Mouse (Mus musculus): Measurements from ENCODE around the gene Pnpla5. TPM values are rescaled to one million over a fixed set of nuclear protein-coding genes. Genes with fewer than 3 reads are reported as not detected.
"Not testable (repeated sequence)": the region's sequence is repeated elsewhere in the genome, so short reads cannot be mapped to it uniquely, and the experiment has no call there.

The Pnpla5 gene
- polyA plus RNA-seq, 1 experiment from 2014 or later: not detected

- H3K4me2 ChIP-seq (ENCODE audit: low read length): no peak overlapping the region
- no peak for DNase-seq (ENCODE audit: low spot score)
- 82% methylated on average over 6 of the region's 6 CpGs for WGBS
These were observed 38.9 kb upstream of the Pnpla5 start for GRCm38 (mm10) chr15:84161871-84162270.

GRCm38 (mm10) chr15:84157530-84157929, 34.6 kb upstream of the Pnpla5 start:
- not testable (repeated sequence) for DNase-seq (ENCODE audit: low spot score); H3K27ac ChIP-seq; ATAC-seq (replicated peaks; ENCODE audit: low FRiP score, low read depth); H3K4me2 ChIP-seq (ENCODE audit: low read length); H3K9me3 ChIP-seq (replicated peaks; ENCODE audit: low read length); H3K4me3 ChIP-seq (replicated peaks; ENCODE audit: low read depth, low read length); H3K27me3 ChIP-seq (ENCODE audit: insufficient read depth, low read length); H3K36me3 ChIP-seq (ENCODE audit: insufficient read depth, low read length); H3K4me1 ChIP-seq (replicated peaks; ENCODE audit: insufficient read depth, low read length); H3K9ac ChIP-seq (ENCODE audit: low read depth, low read length)
- 75% methylated on average over 6 of the region's 6 CpGs for WGBS

More at GRCm38 (mm10) chr15:84161871-84162270, 38.9 kb upstream of the Pnpla5 start:
- ATAC-seq (replicated peaks; ENCODE audit: low FRiP score, low read depth): no peak
- TF ChIP-seq CTCF (IDR thresholded peaks at IDR 0.05; ENCODE audit: low read depth): no peak
- H3K9me3 ChIP-seq (replicated peaks; ENCODE audit: low read length): no peaks in the 10 kb centered on the region
- H3K27ac ChIP-seq: no peak overlapping the region
- H3K9ac ChIP-seq (ENCODE audit: low read depth, low read length): no peak overlapping the region
- H3K36me3 ChIP-seq (ENCODE audit: insufficient read depth, low read length): no peaks in the 10 kb centered on the region
- H3K4me1 ChIP-seq (replicated peaks; ENCODE audit: insufficient read depth, low read length): no peaks in the 10 kb centered on the region
- H3K4me3 ChIP-seq (replicated peaks; ENCODE audit: low read depth, low read length): no peak overlapping the region
- no peaks in the 10 kb centered on the region for H3K27me3 ChIP-seq (ENCODE audit: insufficient read depth, low read length)

DNA sequence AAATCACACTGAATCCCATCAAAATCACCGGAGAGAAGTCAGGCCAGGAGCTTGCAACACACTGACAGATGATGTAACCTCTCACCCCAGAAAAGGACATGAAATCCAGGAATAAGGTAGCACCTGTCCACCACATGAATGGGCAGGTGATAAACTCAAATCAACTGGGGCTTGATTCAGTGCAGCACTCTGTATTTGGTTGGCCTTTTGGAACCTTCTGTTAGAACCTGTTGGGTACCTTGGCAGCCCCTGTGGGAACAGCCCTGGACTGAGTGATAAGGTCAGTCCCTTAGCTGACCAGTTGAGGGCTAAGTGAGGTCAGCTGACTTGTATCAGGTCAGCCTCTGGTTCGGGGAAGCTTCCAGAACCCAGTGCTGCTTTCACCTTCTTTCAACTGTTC, 33.2 kb upstream of the Pnpla5 start:
- WGBS: 84% methylated on average over 2 of the region's 2 CpGs
- H3K4me3 ChIP-seq (replicated peaks; ENCODE audit: low read depth, low read length): no peak overlapping the region

DNA sequence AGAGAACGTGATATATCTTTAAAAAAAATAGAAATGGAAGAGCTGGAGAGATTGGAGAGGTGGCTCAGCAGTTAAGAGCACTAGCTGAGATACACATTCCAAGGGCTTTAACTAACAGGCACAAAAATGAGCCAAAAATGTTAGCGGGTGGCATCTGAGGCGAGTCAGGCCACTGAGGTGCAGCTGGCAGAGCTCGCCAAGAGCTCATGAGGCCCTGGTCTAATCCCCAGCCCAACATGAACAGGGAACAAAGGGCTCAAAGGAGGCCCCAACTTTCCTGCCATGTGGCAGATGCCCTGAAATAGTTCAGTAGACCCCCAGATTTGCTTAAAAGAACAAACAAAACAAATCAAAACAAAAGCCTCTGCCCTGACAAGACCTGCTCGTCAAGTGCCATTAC, 18.0 kb upstream of the Pnpla5 start:
- no peak for DNase-seq (ENCODE audit: low spot score)
- Histone ChIP-seq H3K4me3 (replicated peaks; ENCODE audit: low read depth, low read length) (no peak overlapping the region), H3K27me3 (ENCODE audit: insufficient read depth, low read length) (no peaks in the 10 kb centered on the region), H3K27ac (no peak overlapping the region), H3K36me3 (ENCODE audit: insufficient read depth, low read length) (no peaks in the 10 kb centered on the region), H3K9ac (ENCODE audit: low read depth, low read length) (no peak overlapping the region), H3K9me3 (replicated peaks; ENCODE audit: low read length) (no peaks in the 10 kb centered on the region), H3K4me2 (ENCODE audit: low read length) (no peak overlapping the region), H3K4me1 (replicated peaks; ENCODE audit: insufficient read depth, low read length) (no peaks in the 10 kb centered on the region)
- no peak for ATAC-seq (replicated peaks; ENCODE audit: low FRiP score, low read depth)
- WGBS: 70% methylated on average over 5 of the region's 5 CpGs
- no peak for TF ChIP-seq CTCF (IDR thresholded peaks at IDR 0.05; ENCODE audit: low read depth)

More for the DNA sequence above, 33.2 kb upstream of the Pnpla5 start:
- H3K36me3 ChIP-seq (ENCODE audit: insufficient read depth, low read length): no peaks in the 10 kb centered on the region
- H3K9me3 ChIP-seq (replicated peaks; ENCODE audit: low read length): no peaks in the 10 kb centered on the region
- H3K9ac ChIP-seq (ENCODE audit: low read depth, low read length): no peak overlapping the region
- DNase-seq (ENCODE audit: low spot score): no peak
- no peak for TF ChIP-seq CTCF (IDR thresholded peaks at IDR 0.05; ENCODE audit: low read depth)
- H3K4me2 ChIP-seq (ENCODE audit: low read length): no peak overlapping the region
- H3K4me1 ChIP-seq (replicated peaks; ENCODE audit: insufficient read depth, low read length): no peaks in the 10 kb centered on the region
- no peak overlapping the region for H3K27ac ChIP-seq
- no peaks in the 10 kb centered on the region for H3K27me3 ChIP-seq (ENCODE audit: insufficient read depth, low read length)
- no peak for ATAC-seq (replicated peaks; ENCODE audit: low FRiP score, low read depth)

DNA sequence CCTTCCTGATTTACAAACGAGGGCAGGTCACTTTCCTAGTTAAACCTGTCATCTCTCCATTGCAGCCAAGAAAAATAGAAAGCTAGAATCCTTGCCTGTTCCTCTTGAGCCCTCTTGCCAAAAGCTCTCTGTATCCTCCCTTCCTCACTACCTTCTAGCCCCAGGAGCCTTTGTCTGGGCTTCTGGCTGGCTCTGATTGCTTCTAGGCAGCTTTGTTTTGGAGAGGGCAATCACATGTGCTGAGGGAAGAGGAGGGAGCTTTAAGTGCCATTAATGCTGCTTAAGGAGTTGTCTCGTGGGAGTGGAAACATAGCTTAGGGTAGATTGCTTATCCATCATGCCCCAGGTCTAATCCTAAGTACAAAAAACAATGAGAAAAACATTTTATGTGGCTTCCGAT, 17.1 kb upstream of the Pnpla5 start:
- ATAC-seq (replicated peaks; ENCODE audit: low FRiP score, low read depth) (no peak), DNase-seq (ENCODE audit: low spot score) (no peak)
- Histone ChIP-seq H3K4me1 (replicated peaks; ENCODE audit: insufficient read depth, low read length) (no peaks in the 10 kb centered on the region), H3K36me3 (ENCODE audit: insufficient read depth, low read length) (no peaks in the 10 kb centered on the region), H3K4me3 (replicated peaks; ENCODE audit: low read depth, low read length) (no peak overlapping the region), H3K9me3 (replicated peaks; ENCODE audit: low read length) (no peaks in the 10 kb centered on the region), H3K27ac (no peak overlapping the region), H3K27me3 (ENCODE audit: insufficient read depth, low read length) (no peaks in the 10 kb centered on the region), H3K9ac (ENCODE audit: low read depth, low read length) (no peak overlapping the region), H3K4me2 (ENCODE audit: low read length) (no peak overlapping the region)
- WGBS: 33% methylated on average over 3 of the region's 3 CpGs
- no peak for TF ChIP-seq CTCF (IDR thresholded peaks at IDR 0.05; ENCODE audit: low read depth)

- DNase-seq (ENCODE audit: low spot score) (no peak), ATAC-seq (replicated peaks; ENCODE audit: low FRiP score, low read depth) (no peak)
- 65% methylated on average over 5 of the region's 5 CpGs for WGBS
- no peaks in the 10 kb centered on the region for H3K27me3 ChIP-seq (ENCODE audit: insufficient read depth, low read length)
- no peak overlapping the region for H3K9ac ChIP-seq (ENCODE audit: low read depth, low read length)
- no peak for TF ChIP-seq CTCF (IDR thresholded peaks at IDR 0.05; ENCODE audit: low read depth)
- no peak overlapping the region for H3K4me3 ChIP-seq (replicated peaks; ENCODE audit: low read depth, low read length)
- H3K4me1 ChIP-seq (replicated peaks; ENCODE audit: insufficient read depth, low read length): no peaks in the 10 kb centered on the region
- H3K27ac ChIP-seq: no peak overlapping the region
- H3K4me2 ChIP-seq (ENCODE audit: low read length): no peak overlapping the region
- H3K9me3 ChIP-seq (replicated peaks; ENCODE audit: low read length): no peaks in the 10 kb centered on the region
- H3K36me3 ChIP-seq (ENCODE audit: insufficient read depth, low read length): no peaks in the 10 kb centered on the region
These were observed 16.6 kb upstream of the Pnpla5 start for GRCm38 (mm10) chr15:84139592-84140005.

Data from kidney, postnatal 0 days (tissue).